Mouse (Mus musculus): ENCODE results near the gene Cdx2. TPM values are rescaled to one million over a fixed set of nuclear protein-coding genes. Genes with fewer than 3 reads are reported as not detected.

Cdx2 gene
- total and polyA plus RNA-seq, 3 experiments: not detected

- dilution Hi-C loops (cut with MboI; ENCODE audit: extremely low pct_ligation_motif_present, extremely low pct_unique_long_range_greater_than_20kb, low sequenced_read_pairs): no loop called here
Observed at GRCm38 (mm10) chr5:147263945-147264344, 43.1 kb downstream of the Cdx2 start.

GRCm38 (mm10) chr5:147261899-147262541 lies 45.0 kb downstream of the Cdx2 start:
- H3K27me3 ChIP-seq (replicated peaks): peaks cover 2% of the 10 kb centered on the region
- H3K36me3 ChIP-seq (replicated peaks in 1 of 2; ENCODE audit: control insufficient read depth in 1 of 2, insufficient read depth in 1 of 2, low read length in 1 of 2): no peaks in the 10 kb centered on the region
- DNase-seq (ENCODE audit: extremely low read depth): no peak
- no peaks in the 10 kb centered on the region for H3K79me2 ChIP-seq (replicated peaks; ENCODE audit: control insufficient read depth, extremely low read depth, insufficient read depth, poor library complexity, severe bottlenecking)
- in situ Hi-C loops (cut with MboI; ENCODE audit: low pct_ligation_motif_present, low pct_unique_long_range_greater_than_20kb, low sequenced_read_pairs) (no loop called here), dilution Hi-C loops (cut with MboI; ENCODE audit: extremely low pct_ligation_motif_present, extremely low pct_unique_long_range_greater_than_20kb, low sequenced_read_pairs) (no loop called here)
- TF ChIP-seq IRF4 (IDR thresholded peaks at IDR 0.05; ENCODE audit: low read depth, low read length) (no peak), POLR2A (IDR thresholded peaks at IDR 0.05; ENCODE audit: low read depth, low read length) (no peak), ZKSCAN1 (IDR thresholded peaks at IDR 0.05; ENCODE audit: borderline replicate concordance, low read depth, low read length) (no peak)
- peaks cover 5% of the 10 kb centered on the region for H3K9me3 ChIP-seq (replicated peaks; ENCODE audit: low read length)
- H3K4me1 ChIP-seq (ENCODE audit: control insufficient read depth in 1 of 2, insufficient read depth in 2 of 2): peaks cover 0 to 10% of the 10 kb centered on the region in 2 experiments; a peak in 2 of 4 replicates
- H3K4me2 ChIP-seq (ENCODE audit: insufficient read depth, low read depth, poor library complexity, severe bottlenecking): no peak overlapping the region
- H3K27ac ChIP-seq (ENCODE audit: insufficient read depth, low read depth): no peak overlapping the region
- H3K4me3 ChIP-seq (replicated peaks in 1 of 3; ENCODE audit: low read depth in 2 of 3, low read length in 2 of 3, poor library complexity in 1 of 3): no peak overlapping the region
- H3K9ac ChIP-seq (ENCODE audit: insufficient read depth, low read depth): no peak overlapping the region

More at GRCm38 (mm10) chr5:147263945-147264344, 43.1 kb downstream of the Cdx2 start:
- H3K4me1 ChIP-seq (ENCODE audit: control insufficient read depth in 1 of 2, insufficient read depth in 2 of 2): peaks cover 0 to 10% of the 10 kb centered on the region in 2 experiments; a peak in 2 of 4 replicates
- H3K4me2 ChIP-seq (ENCODE audit: insufficient read depth, low read depth, poor library complexity, severe bottlenecking): no peak overlapping the region
- DNase-seq (ENCODE audit: extremely low read depth): no peak
- no peaks in the 10 kb centered on the region for H3K36me3 ChIP-seq (replicated peaks in 1 of 2; ENCODE audit: control insufficient read depth in 1 of 2, insufficient read depth in 1 of 2, low read length in 1 of 2)
- in situ Hi-C loops (cut with MboI; ENCODE audit: low pct_ligation_motif_present, low pct_unique_long_range_greater_than_20kb, low sequenced_read_pairs): no loop called here
- H3K4me3 ChIP-seq (replicated peaks in 1 of 3; ENCODE audit: low read depth in 2 of 3, low read length in 2 of 3, poor library complexity in 1 of 3): no peak overlapping the region
- no peak overlapping the region for H3K9ac ChIP-seq (ENCODE audit: insufficient read depth, low read depth)
- no peak for TF ChIP-seq ELF1 (IDR thresholded peaks at IDR 0.05; ENCODE audit: low read depth, low read length)
- no peak for TF ChIP-seq ETS1 (conservative IDR thresholded peaks at IDR 0.05; ENCODE audit: low read depth, low read length)
- no peak for TF ChIP-seq MYC (IDR thresholded peaks at IDR 0.05; ENCODE audit: low read depth, low read length)
- no peak overlapping the region for H3K27ac ChIP-seq (ENCODE audit: insufficient read depth, low read depth)
- H3K79me2 ChIP-seq (replicated peaks; ENCODE audit: control insufficient read depth, extremely low read depth, insufficient read depth, poor library complexity, severe bottlenecking): no peaks in the 10 kb centered on the region
- H3K9me3 ChIP-seq (replicated peaks; ENCODE audit: low read length): peaks cover 2% of the 10 kb centered on the region
- peaks cover 6% of the 10 kb centered on the region for H3K27me3 ChIP-seq (replicated peaks)

DNA sequence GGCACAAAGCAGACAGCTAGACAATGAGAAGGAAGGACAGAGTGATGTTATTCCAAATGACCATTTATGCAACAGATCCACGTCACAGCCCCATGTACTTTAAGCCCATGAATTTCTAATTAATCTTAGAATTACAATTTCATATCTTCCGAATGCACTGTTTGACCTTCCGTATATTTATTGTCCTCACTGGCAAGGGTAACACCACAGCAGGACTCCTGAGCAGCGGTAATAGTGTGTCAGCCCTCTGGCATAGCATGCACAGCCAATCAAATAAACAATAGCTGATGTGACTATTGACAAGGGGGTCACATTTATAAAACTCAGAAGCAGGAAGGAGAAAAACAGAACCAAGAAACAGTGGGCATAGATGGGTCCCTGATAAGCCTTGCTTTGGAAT lies 46.3 kb downstream of the Cdx2 start:
- no peak for TF ChIP-seq MAX (IDR thresholded peaks at IDR 0.05; ENCODE audit: low read length)
- TF ChIP-seq UBTF (IDR thresholded peaks at IDR 0.05; ENCODE audit: low read depth, low read length): no peak
- TF ChIP-seq EP300 (IDR thresholded peaks at IDR 0.05; ENCODE audit: low read length): no peak
- no peak for TF ChIP-seq CHD1 (IDR thresholded peaks at IDR 0.05; ENCODE audit: low read depth, low read length)
- TF ChIP-seq ZNF384 (IDR thresholded peaks at IDR 0.05; ENCODE audit: low read depth, low read length): no peak
- no peak for TF ChIP-seq TBP (conservative IDR thresholded peaks at IDR 0.05; ENCODE audit: low read depth, low read length)
- no peak for TF ChIP-seq USF2 (conservative IDR thresholded peaks at IDR 0.05; ENCODE audit: low read depth, low read length)
- TF ChIP-seq SIN3A (IDR thresholded peaks at IDR 0.05; ENCODE audit: low read length): no peak
- no peak for TF ChIP-seq E2F4 (IDR thresholded peaks at IDR 0.05; ENCODE audit: insufficient replicate concordance, low read depth, low read length)
- no peak for TF ChIP-seq IRF4 (IDR thresholded peaks at IDR 0.05; ENCODE audit: low read depth, low read length)
- no peak for TF ChIP-seq HCFC1 (IDR thresholded peaks at IDR 0.05; ENCODE audit: low read depth, low read length)
- no peak for TF ChIP-seq ETS1 (conservative IDR thresholded peaks at IDR 0.05; ENCODE audit: low read depth, low read length)
- TF ChIP-seq ELF1 (IDR thresholded peaks at IDR 0.05; ENCODE audit: low read depth, low read length): no peak
- no peak for TF ChIP-seq NRF1 (IDR thresholded peaks at IDR 0.05; ENCODE audit: low read depth, low read length)
- no peak for TF ChIP-seq CHD2 (IDR thresholded peaks at IDR 0.05; ENCODE audit: low read length)
- TF ChIP-seq POLR2A (IDR thresholded peaks at IDR 0.05; ENCODE audit: low read depth, low read length): no peak
- TF ChIP-seq JUND (conservative IDR thresholded peaks at IDR 0.05; ENCODE audit: low read depth, low read length): no peak
- TF ChIP-seq MYC (IDR thresholded peaks at IDR 0.05; ENCODE audit: low read depth, low read length): no peak
- dilution Hi-C loops (cut with MboI; ENCODE audit: extremely low pct_ligation_motif_present, extremely low pct_unique_long_range_greater_than_20kb, low sequenced_read_pairs): no loop called here
- Histone ChIP-seq H3K4me2 (ENCODE audit: insufficient read depth, low read depth, poor library complexity, severe bottlenecking) (no peak overlapping the region), H3K9ac (ENCODE audit: insufficient read depth, low read depth) (no peak overlapping the region), H3K4me1 (ENCODE audit: control insufficient read depth in 1 of 2, insufficient read depth in 2 of 2) (peaks cover 0 to 10% of the 10 kb centered on the region in 2 experiments; a peak in 2 of 4 replicates), H3K27me3 (replicated peaks) (peaks cover 2% of the 10 kb centered on the region), H3K27ac (ENCODE audit: insufficient read depth, low read depth) (no peak overlapping the region), H3K36me3 (replicated peaks in 1 of 2; ENCODE audit: control insufficient read depth in 1 of 2, insufficient read depth in 1 of 2, low read length in 1 of 2) (no peaks in the 10 kb centered on the region), H3K4me3 (replicated peaks in 1 of 3; ENCODE audit: low read depth in 2 of 3, low read length in 2 of 3, poor library complexity in 1 of 3) (no peak overlapping the region), H3K79me2 (replicated peaks; ENCODE audit: control insufficient read depth, extremely low read depth, insufficient read depth, poor library complexity, severe bottlenecking) (no peaks in the 10 kb centered on the region), H3K9me3 (replicated peaks; ENCODE audit: low read length) (peaks cover 5% of the 10 kb centered on the region)
- no peak for DNase-seq (ENCODE audit: extremely low read depth)
- in situ Hi-C loops (cut with MboI; ENCODE audit: low pct_ligation_motif_present, low pct_unique_long_range_greater_than_20kb, low sequenced_read_pairs): no loop called here
